Mouse (Mus musculus) spleen, adult 2 months (tissue): ENCODE data around the gene Hcn2.

Experiments used
- CTCF ChIP-seq: fragments of 200-500 bp; IDR thresholded peaks from 2 replicates; pipeline ENCODE4 v1.5.1; 2011; ENCODE audit warnings: mild to moderate bottlenecking, inconsistent platforms; ENCODE audit not compliant: insufficient read depth, insufficient read length, insufficient replicate concordance; ENCODE audit errors: extremely low read depth
- POLR2A ChIP-seq: fragments of 200-500 bp; IDR thresholded peaks from 2 replicates; pipeline ENCODE4 v1.6.1; 2011; ENCODE audit warnings: low read depth, low read length, inconsistent platforms

GRCm38 (mm10) chr10:79703541-79703940 lies 12.9 kb upstream of the Hcn2 start:
- no peak for TF ChIP-seq CTCF
- TF ChIP-seq POLR2A: no peak
